19 mouse cellular contexts compared by ENCODE assay signal in genomic region chr7:98889211-98889610, GRCm38 (mm10). TPM values are rescaled to one million over a fixed set of nuclear protein-coding genes. Genes with fewer than 3 reads are reported as not detected.
A peak's percentile ranks its signal among the peaks of the same experiment; 100 is the strongest.
DNase-seq lines count a peak whose midpoint lies in the region; ATAC-seq and TF ChIP-seq lines count a peak whose summit lies in the region.
"Had no signal": no experiment of that assay in that cellular context is flagged by ENCODE, and none has a peak within 500 bp of the region (broad histone marks: within the 10 kb centered on the region; RNA-seq: fewer than 3 reads in every experiment).

No protein-coding gene starts in this region.

- no peaks in the 10 kb centered on the region for H3K9me3 ChIP-seq in hindbrain, postnatal 0 days (ENCODE audit: low read length)
- no peaks in the 10 kb centered on the region for H3K9me3 ChIP-seq in neural tube, embryonic 12.5 days
- H3K9me3 ChIP-seq in liver, postnatal 0 days (ENCODE audit: low read length), result no peaks in the 10 kb centered on the region
- H3K9me3 ChIP-seq: embryonic facial prominence, embryonic 13.5 days; heart, embryonic 10.5 days; intestine, embryonic 15.5 days; limb, embryonic 12.5 days; liver, embryonic 13.5 days had no signal

- H3K4me3 ChIP-seq in hindbrain, postnatal 0 days (ENCODE audit: low read length), result no peak overlapping the region
- H3K4me3 ChIP-seq in neural tube, embryonic 12.5 days, result no peak overlapping the region
- H3K4me3 ChIP-seq in liver, postnatal 0 days (ENCODE audit: low read depth, low read length), result no peak overlapping the region
- H3K4me3 ChIP-seq: embryonic facial prominence, embryonic 13.5 days; heart, embryonic 10.5 days; intestine, embryonic 15.5 days; limb, embryonic 12.5 days; liver, embryonic 13.5 days had no signal

- no peak for TF ChIP-seq EP300 in liver, postnatal 0 days (IDR thresholded peaks at IDR 0.05; ENCODE audit: low read depth)

- peak; percentile 11; the same call in 1 of the 2 replicates for ATAC-seq in hindbrain, postnatal 0 days
- peak; percentile 70 for ATAC-seq in neural tube, embryonic 12.5 days (ENCODE audit: low FRiP score, low read depth)
- ATAC-seq in liver, postnatal 0 days, result no peak
- ATAC-seq: intestine, embryonic 15.5 days had no signal

- TF ChIP-seq CTCF in brain, embryonic 14.5 days (IDR thresholded peaks at IDR 0.05; ENCODE audit: borderline replicate concordance, extremely low read depth, insufficient read depth, insufficient read length), result no peak
- peak; percentile 19; the same call in 1 of the 2 replicates for TF ChIP-seq CTCF in hindbrain, postnatal 0 days (IDR thresholded peaks at IDR 0.05; ENCODE audit: low read depth)
- no peak for TF ChIP-seq CTCF in liver, postnatal 0 days (IDR thresholded peaks at IDR 0.05; ENCODE audit: low read depth)

- H3K36me3 ChIP-seq in hindbrain, postnatal 0 days (ENCODE audit: insufficient read depth, low read length), result no peaks in the 10 kb centered on the region
- no peaks in the 10 kb centered on the region for H3K36me3 ChIP-seq in neural tube, embryonic 12.5 days
- peaks cover 26% of the 10 kb centered on the region for H3K36me3 ChIP-seq in liver, postnatal 0 days (replicated peaks; ENCODE audit: insufficient read depth, low read length)

- DNase-seq in embryo, embryonic 10 days (ENCODE audit: low spot score), result peak; percentile 50
- no peak for DNase-seq in embryo, embryonic 10.5 days (ENCODE audit: low spot score)
- peak; percentile 59 for DNase-seq in brain, embryonic 14.5 days (ENCODE audit: low read depth)
- DNase-seq in hindbrain, postnatal 0 days (ENCODE audit: low spot score), result peak; percentile 67
- no peak for DNase-seq in liver, postnatal 0 days
- no peak for DNase-seq in ovary, adult 18-20 months (ENCODE audit: low spot score)
- DNase-seq in cerebellum, adult 11 months, result no peak
- DNase-seq: cerebellum, adult 18-20 months; gastrocnemius, postnatal 36 days; heart, postnatal 14 days; liver, embryonic 13.5 days; thymus, postnatal 25 days had no signal

- peaks cover 13% of the 10 kb centered on the region; the same call in 1 of the 2 replicates for H3K4me1 ChIP-seq in hindbrain, postnatal 0 days (ENCODE audit: insufficient read depth, low read length)
- peaks cover 41% of the 10 kb centered on the region for H3K4me1 ChIP-seq in neural tube, embryonic 12.5 days
- peaks cover 3% of the 10 kb centered on the region; the same call in 1 of the 2 replicates for H3K4me1 ChIP-seq in liver, postnatal 0 days (ENCODE audit: insufficient read depth)

- H3K27me3 ChIP-seq in hindbrain, postnatal 0 days (ENCODE audit: insufficient read depth, low read length), result no peaks in the 10 kb centered on the region
- H3K27me3 ChIP-seq in neural tube, embryonic 12.5 days (replicated peaks), result no peaks in the 10 kb centered on the region
- H3K27me3 ChIP-seq in liver, postnatal 0 days (ENCODE audit: insufficient read depth, low read length), result no peaks in the 10 kb centered on the region
- H3K27me3 ChIP-seq: intestine, embryonic 15.5 days; liver, embryonic 13.5 days had no signal

- H3K27ac ChIP-seq in hindbrain, postnatal 0 days, result peak overlapping the region; percentile 56
- peak overlapping the region; percentile 42; the same call in 1 of the 2 replicates for H3K27ac ChIP-seq in neural tube, embryonic 12.5 days
- no peak overlapping the region for H3K27ac ChIP-seq in liver, postnatal 0 days (ENCODE audit: low read depth)
- H3K27ac ChIP-seq: embryonic facial prominence, embryonic 13.5 days; heart, embryonic 10.5 days; intestine, embryonic 15.5 days; limb, embryonic 12.5 days; liver, embryonic 13.5 days had no signal

- 0 out of 2 replicates have a peak overlapping the region, but pooled peaks have one; percentile 5 for H3K4me2 ChIP-seq in hindbrain, postnatal 0 days (ENCODE audit: low read depth, low read length)
- H3K4me2 ChIP-seq in neural tube, embryonic 12.5 days (replicated peaks), result peak overlapping the region; percentile 6; the same call in 1 of the 2 replicates
- H3K4me2 ChIP-seq in liver, postnatal 0 days (ENCODE audit: low read depth, low read length), result no peak overlapping the region
- H3K4me2 ChIP-seq: embryonic facial prominence, embryonic 13.5 days; intestine, embryonic 15.5 days; limb, embryonic 12.5 days; liver, embryonic 13.5 days had no signal

- WGBS in hindbrain, postnatal 0 days, result 27% methylated on average over 7 of the region's 7 CpGs
- 15% methylated on average over 7 of the region's 7 CpGs for WGBS in neural tube, embryonic 12.5 days
- 81% methylated on average over 7 of the region's 7 CpGs for WGBS in liver, postnatal 0 days (ENCODE audit: insufficient replicate concordance)

- H3K9ac ChIP-seq in hindbrain, postnatal 0 days (replicated peaks; ENCODE audit: low read length), result no peak overlapping the region
- no peak overlapping the region for H3K9ac ChIP-seq in neural tube, embryonic 12.5 days
- no peak overlapping the region for H3K9ac ChIP-seq in liver, postnatal 0 days (replicated peaks)
- H3K9ac ChIP-seq: embryonic facial prominence, embryonic 13.5 days; intestine, embryonic 15.5 days; limb, embryonic 12.5 days; liver, embryonic 13.5 days had no signal

- no peak for TF ChIP-seq POLR2A in brain, embryonic 14.5 days (IDR thresholded peaks at IDR 0.05; ENCODE audit: borderline replicate concordance, extremely low read depth, insufficient read depth, insufficient read length, poor library complexity, severe bottlenecking)

RNA-seq across cellular contexts. Expression of gene Wnt11, which starts 54.3 kb away (rescaled TPM):
- 5.4 and 6.2 TPM in 2 replicates for polyA plus RNA-seq in brain, embryonic 14.5 days (2012; rRNA removed)
- 11.4 and 17.2 TPM in 2 replicates for total RNA-seq in hindbrain, postnatal 0 days (2014; rRNA removed)
- 2.2 and 2.8 TPM in 2 replicates for polyA plus RNA-seq in hindbrain, postnatal 0 days (2015; fragmentation: Nextera tagmentation; extraction: Ambion mirVana)
- 7.2 and 9.4 TPM in 2 replicates for polyA plus RNA-seq in neural tube, embryonic 12.5 days (2016; fragmentation: Nextera tagmentation; extraction: Ambion mirVana)
- polyA plus RNA-seq in liver, postnatal 0 days (2015; fragmentation: Nextera tagmentation; extraction: Ambion mirVana), result 0.12 and 0.40 TPM in 2 replicates
- total RNA-seq: common myeloid progenitor, adult 5-6 weeks; MEL had no signal

Comparison
In these comparisons a context has a peak if more than half of its experiments do, and no peak if none do; other contexts are left out.
1. DNase-seq: peak in embryo, embryonic 10 days (single experiment), brain, embryonic 14.5 days (single experiment) and hindbrain, postnatal 0 days (single experiment); none in embryo, embryonic 10.5 days (single experiment), liver, postnatal 0 days (single experiment), ovary, adult 18-20 months (single experiment) and cerebellum, adult 11 months (single experiment).